Mouse (Mus musculus): Measurements from ENCODE around the gene Pappa2. TPM values are rescaled to one million over a fixed set of nuclear protein-coding genes. Genes with fewer than 3 reads are reported as not detected.

Pappa2 gene
- total RNA-seq, 2 experiments from 2014 or later = not detected

DNA sequence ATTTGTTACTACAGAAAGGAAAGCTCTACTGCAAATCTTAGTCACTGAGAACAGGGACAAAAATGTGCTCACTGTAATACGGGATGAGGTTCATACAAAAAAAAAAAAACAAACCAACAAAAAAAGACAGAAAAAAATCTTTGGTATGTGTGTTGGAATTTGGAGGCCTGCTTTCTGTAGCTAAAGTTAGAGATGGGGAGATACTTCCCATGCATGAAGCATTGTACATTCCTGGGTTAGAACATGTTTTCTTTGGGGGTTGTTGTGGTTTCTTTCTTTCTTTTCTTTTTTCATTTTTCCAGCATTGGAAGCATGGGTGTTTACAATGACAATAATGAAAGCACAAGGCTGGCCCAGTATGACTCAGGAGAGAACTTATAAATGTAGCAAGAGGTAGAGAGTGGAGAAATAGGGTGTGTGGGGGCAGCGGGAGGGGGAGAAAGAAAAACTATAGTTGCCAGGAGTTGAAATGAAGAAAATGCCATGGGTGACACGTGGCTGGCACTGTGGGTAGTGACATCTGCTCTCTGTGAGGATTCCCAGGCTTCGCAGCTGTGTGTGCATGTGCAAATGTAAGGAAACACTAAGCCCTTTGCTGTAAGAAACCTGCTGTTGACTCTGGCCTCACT, 247.3 kb downstream of the Pappa2 start:
- no peak overlapping the region for H3K4me3 ChIP-seq
- TF ChIP-seq CTCF (IDR thresholded peaks at IDR 0.05) = no peak
- no peak overlapping the region for H3K27ac ChIP-seq
- DNase-seq = no peak
- intact Hi-C loops (cut with DNase I) = no loop called here

DNA sequence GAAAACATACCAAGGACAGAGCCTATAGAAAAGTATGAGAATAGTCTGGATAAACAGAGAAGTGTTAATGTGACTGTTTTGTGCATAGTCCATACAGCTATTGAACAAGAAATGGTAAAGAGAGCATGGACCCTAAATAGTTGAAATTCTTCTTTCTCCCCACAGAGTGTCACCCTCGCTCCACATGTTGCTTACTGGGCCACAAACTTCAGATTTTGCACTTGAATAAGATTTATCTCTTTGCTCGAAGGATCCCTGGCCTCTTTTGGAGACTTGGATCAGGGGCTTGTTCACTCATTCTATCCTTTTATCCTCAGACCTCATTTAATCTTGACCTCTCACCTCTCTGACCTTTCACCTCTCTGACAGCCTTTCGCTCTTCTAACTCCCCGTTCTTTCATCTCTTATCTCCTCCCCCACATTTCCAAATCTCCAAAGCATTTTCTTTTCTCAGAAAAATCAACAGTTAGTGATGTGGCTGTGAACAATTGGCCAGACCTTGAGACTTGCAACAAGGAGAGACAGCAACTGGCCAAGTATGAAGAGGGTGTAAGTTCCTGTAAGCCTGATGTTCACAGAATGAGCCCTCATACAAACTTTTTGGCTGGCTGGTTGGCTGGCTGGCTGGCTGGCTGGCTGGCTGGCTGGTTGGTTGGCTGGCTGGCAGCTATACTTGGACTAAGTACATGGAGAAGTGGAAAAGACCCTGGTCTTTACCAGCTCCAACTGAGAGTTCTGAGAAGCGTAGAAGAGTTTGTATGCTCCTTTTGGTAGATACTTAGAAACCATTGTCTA, 266.8 kb downstream of the Pappa2 start:
- intact Hi-C loops (cut with DNase I) = loop anchor here (1.0 to 2.0 kb wide), 2 partner anchors 240 to 423 kb away; no protein-coding TSS in a partner anchor
- Histone ChIP-seq H3K4me3 (no peak overlapping the region), H3K27ac (peak overlapping the region; percentile 61; the same call in 1 of the 2 replicates)
- peak; percentile 65 for TF ChIP-seq CTCF (IDR thresholded peaks at IDR 0.05)
- peak; percentile 50 for DNase-seq

DNA sequence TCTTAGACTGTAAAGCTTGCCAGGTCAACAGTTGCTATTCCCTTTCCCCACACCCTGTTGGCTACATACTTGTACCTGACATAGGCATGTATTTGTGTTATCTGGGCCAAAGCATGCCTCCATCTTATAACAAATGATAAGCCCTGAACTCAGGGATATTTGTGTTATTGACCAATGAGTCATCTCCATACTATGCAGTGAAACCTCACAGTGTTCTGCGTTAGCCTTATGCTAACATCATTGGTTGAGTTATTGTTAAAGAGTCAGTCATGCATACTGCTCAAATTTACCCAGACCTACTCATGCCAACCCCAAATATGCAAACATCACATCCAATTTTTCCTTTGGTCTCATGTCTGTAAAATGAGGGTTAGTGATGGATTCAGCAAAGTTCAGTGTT, 279.0 kb downstream of the Pappa2 start:
- Histone ChIP-seq H3K27ac (no peak overlapping the region), H3K4me3 (no peak overlapping the region)
- intact Hi-C loops (cut with DNase I) = no loop called here
- no peak for TF ChIP-seq CTCF (IDR thresholded peaks at IDR 0.05)
- no peak for DNase-seq

DNA sequence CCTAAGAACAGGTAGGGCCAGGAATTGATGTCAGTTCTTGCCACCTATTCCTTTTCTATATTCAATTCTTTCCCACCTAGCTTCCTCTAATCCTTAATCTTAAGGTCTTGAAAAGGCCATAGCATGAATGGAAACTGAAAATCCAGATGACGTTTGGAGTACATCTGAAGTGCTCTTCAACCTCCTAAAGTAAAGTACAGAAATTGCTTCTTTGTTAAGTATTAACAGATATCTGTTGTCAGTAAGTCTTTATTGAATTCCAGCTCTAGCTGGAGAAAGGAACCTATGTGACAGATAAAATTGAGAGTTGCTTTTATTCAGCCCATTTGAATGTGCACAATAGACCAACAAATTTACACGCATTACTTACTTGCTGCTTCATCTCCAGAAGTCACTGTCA, 280.1 kb downstream of the Pappa2 start:
- no peak for DNase-seq

DNA sequence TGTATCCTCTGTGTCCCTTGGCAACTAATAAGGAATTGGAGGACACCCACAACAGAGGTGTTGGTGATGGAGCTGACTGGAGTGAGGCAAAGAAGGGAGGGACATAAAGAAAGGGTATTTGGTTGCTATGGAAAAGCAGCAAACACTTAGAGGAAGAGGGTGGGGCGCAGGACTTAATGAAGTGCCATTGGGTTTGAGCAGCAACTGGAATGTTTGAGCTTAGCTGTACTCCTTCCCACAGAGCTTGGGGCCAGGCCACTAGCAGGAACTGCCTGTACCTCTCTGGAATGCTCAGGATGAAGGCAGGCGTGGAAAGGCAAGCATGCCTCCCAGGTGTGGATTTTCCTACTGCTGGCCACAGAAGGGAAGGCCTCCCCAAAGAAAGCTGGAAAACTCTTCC, 281.0 kb downstream of the Pappa2 start:
- intact Hi-C loops (cut with DNase I) = no loop called here
- no peak for DNase-seq
- Histone ChIP-seq H3K27ac (no peak overlapping the region), H3K4me3 (no peak overlapping the region)
- no peak for TF ChIP-seq CTCF (IDR thresholded peaks at IDR 0.05)

More for the DNA sequence above, 280.1 kb downstream of the Pappa2 start:
- no peak for TF ChIP-seq CTCF (IDR thresholded peaks at IDR 0.05)
- no peak overlapping the region for H3K4me3 ChIP-seq
- intact Hi-C loops (cut with DNase I) = no loop called here
- no peak overlapping the region for H3K27ac ChIP-seq

DNA sequence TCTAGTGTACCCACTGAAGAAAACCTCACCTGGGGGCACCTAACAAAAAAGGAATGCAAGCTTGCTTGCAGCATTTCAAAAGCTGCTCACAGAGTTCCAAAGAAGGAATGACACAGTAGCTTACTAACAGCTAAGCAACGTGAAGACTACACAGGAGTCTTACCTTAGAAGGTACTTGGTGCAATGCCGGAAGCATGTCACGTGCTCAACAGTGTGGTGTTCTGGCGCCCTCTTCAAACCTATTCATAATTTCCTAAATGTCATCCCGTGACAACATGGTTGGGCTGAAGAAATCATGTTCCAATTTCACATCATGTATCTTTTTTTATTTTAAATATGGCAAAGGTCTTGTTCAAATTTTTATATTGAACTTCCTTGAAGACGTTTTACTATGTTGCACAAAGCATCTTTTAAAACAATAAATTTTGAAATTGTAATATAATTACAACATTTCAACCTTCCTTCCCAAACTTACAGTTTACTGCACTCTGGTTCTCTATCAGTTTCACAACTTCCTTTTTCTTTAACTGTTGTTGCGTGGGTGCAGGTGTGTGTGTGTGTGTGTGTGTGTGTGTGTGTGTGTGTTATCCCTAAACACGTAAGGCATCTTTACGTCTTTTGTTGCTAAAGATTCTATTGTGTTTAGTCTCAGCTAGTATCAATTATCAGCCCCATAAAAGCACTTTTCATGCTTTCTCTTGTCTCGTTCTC, 282.3 kb downstream of the Pappa2 start:
- no peak for DNase-seq
- H3K4me3 ChIP-seq = no peak overlapping the region
- no peak for TF ChIP-seq CTCF (IDR thresholded peaks at IDR 0.05)
- H3K27ac ChIP-seq = no peak overlapping the region
- intact Hi-C loops (cut with DNase I) = no loop called here

DNA sequence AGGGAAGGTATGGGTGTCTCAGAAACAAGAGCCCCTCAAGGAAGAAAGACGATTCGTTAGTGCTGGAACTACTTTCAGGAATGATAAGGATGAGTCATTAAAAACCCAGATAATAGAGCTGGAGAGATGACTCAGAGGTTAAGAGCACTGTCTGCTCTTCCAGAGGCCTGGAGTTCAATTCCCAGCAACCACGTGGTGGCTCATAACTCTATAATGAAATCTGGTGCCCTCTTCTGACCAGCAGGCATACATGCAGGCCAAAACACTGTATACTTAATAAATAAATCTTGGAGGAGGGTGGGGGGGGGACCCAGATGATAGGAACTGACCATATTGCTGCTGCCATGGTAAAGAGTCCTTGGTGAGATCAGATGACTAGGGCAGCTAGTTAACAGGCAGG, 282.9 kb downstream of the Pappa2 start:
- intact Hi-C loops (cut with DNase I) = no loop called here
- no peak for TF ChIP-seq CTCF (IDR thresholded peaks at IDR 0.05)
- no peak overlapping the region for H3K27ac ChIP-seq

DNA sequence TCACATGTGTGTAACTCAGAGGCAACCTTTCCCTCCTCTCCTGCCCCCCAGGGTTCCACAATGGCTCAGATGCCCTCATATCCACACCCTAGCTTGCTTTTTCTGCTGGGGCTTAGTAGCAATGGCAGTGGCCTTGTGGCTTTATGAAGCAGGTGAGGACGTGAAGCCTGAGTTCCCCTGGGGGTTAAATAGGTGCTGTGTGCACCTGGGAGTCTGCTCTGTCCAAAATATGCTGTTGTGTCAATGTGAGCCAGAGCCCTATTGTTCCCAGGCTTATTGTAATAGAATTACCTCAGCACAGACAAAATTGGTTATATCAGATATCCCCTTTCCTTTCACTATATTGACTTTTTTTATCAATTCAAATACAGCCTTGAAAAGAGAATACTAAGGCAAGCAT, 292.6 kb downstream of the Pappa2 start:
- H3K4me3 ChIP-seq = no peak overlapping the region
- intact Hi-C loops (cut with DNase I) = no loop called here
- TF ChIP-seq CTCF (IDR thresholded peaks at IDR 0.05) = no peak
- no peak for DNase-seq
- H3K27ac ChIP-seq = no peak overlapping the region

More for the DNA sequence above, 282.9 kb downstream of the Pappa2 start:
- no peak overlapping the region for H3K4me3 ChIP-seq
- DNase-seq = no peak

DNA sequence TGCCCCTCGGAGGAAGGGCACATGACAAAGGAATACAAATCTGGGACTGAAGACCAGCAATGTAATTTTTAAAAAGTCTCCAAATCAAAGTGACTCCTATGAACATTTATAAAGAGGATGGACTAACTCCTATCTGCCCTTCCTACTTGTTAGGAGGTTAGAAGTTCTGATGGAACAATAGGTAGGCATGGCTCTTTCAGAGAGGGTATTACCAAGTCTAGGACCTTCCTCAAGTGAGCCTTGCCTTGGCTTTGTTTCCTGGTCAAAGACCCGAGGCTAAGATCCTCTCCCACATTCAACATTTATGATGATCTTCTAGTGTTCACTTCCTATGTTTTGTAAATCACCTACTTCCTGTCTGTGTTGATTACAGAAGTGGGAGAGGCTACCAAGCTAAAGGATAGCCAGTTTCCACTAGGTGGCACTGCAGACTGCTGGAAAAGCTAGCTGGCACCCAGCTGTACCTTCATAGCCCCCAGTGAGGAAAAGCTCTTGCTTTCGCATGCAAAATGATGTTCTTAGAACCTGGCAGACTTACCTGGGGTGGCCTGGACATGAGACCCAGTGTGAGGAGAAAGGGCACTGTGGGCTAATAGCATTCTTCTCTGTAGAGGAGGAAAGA, 310.2 kb downstream of the Pappa2 start:
- DNase-seq = peak; percentile 63
- H3K4me3 ChIP-seq = no peak overlapping the region
- H3K27ac ChIP-seq = no peak overlapping the region
- peak; percentile 86 for TF ChIP-seq CTCF (IDR thresholded peaks at IDR 0.05)
- intact Hi-C loops (cut with DNase I) = loop anchor here (1.0 to 2.0 kb wide), 2 partner anchors 281 to 465 kb away; no protein-coding TSS in a partner anchor

DNA sequence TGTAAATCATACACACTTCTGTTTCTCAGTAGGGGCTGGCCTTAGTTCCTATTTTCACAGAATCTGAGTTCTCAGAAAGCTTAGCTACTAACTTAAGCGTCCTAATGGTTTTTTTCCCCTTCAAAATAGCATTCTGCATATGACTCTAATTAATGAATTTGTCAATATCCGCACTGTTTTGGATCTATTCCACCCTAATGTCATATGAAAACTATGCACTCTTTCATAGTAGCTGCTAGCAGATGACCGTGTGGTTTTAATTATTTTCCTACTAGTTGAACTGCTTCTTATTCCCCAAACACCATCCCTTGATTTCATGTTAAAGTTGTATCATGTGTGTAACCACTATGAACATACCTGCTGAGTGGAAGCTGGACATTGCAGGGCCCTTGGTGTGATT, 314.3 kb downstream of the Pappa2 start:
- intact Hi-C loops (cut with DNase I) = no loop called here
- DNase-seq = no peak
- Histone ChIP-seq H3K4me3 (no peak overlapping the region), H3K27ac (no peak overlapping the region)
- TF ChIP-seq CTCF (IDR thresholded peaks at IDR 0.05) = no peak

Data from gastrocnemius, adult 2 months (tissue).